Mouse (Mus musculus) heart, embryonic 16.5 days (tissue): ENCODE measurements around the gene Fam227a. TPM values are rescaled to one million over a fixed set of nuclear protein-coding genes. Genes with fewer than 3 reads are reported as not detected.

Source experiments
- ATAC-seq: fragments of 200-750 bp; cut with Nextera tagmentation; replicated peaks from 2 replicates; pipeline ENCODE4 v1.8.0; 2017; ENCODE audit warnings: moderate number of reproducible peaks; ENCODE audit not compliant: insufficient read depth, low FRiP score; ENCODE audit errors: extremely low read depth
- H3K27ac ChIP-seq: fragments of 300-500 bp; sonication (generic); 2 replicates; pipeline ENCODE4 v1.5.1; 2014; ENCODE audit warnings: mild to moderate bottlenecking, low read length, control low read depth, moderate library complexity
- H3K27me3 ChIP-seq: fragments of 300-500 bp; sonication (generic); 2 replicates; pipeline ENCODE4 v1.6.1; 2014; ENCODE audit warnings: low read length, mixed read lengths; ENCODE audit not compliant: control insufficient read depth, insufficient read depth
- H3K36me3 ChIP-seq: fragments of 300-500 bp; sonication (generic); 2 replicates; pipeline ENCODE4 v1.6.1; 2014; ENCODE audit not compliant: control insufficient read depth, insufficient read depth
- H3K4me1 ChIP-seq: fragments of 300-500 bp; sonication (generic); 2 replicates; pipeline ENCODE4 v1.6.1; 2014; ENCODE audit warnings: low read length, mixed read lengths; ENCODE audit not compliant: control insufficient read depth, insufficient read depth
- H3K4me2 ChIP-seq: fragments of 300-500 bp; sonication (generic); 2 replicates; pipeline ENCODE4 v1.6.1; 2014; ENCODE audit warnings: low read depth, mild to moderate bottlenecking, control low read depth, low read length
- H3K4me3 ChIP-seq: fragments of 300-500 bp; sonication (generic); 2 replicates; pipeline ENCODE4 v1.5.1; 2014; ENCODE audit warnings: mild to moderate bottlenecking, control low read depth, low read length
- H3K9ac ChIP-seq: fragments of 300-500 bp; sonication (generic); 2 replicates; pipeline ENCODE4 v1.6.1; 2014; ENCODE audit warnings: low read length, control low read depth
- H3K9me3 ChIP-seq: fragments of 300-500 bp; sonication (generic); replicated peaks from 2 replicates; pipeline ENCODE4 v1.6.1; 2016; ENCODE audit warnings: low read length; ENCODE audit not compliant: control insufficient read depth
- WGBS: fragments of 180-500 bp; shearing (Covaris S2); extraction: QIAGEN DNeasy Blood & Tissue Kit; methylation state at CpG from one replicate; pipeline ENCODE4 v1.1.7; 2014; 5-methylcytosine and 5-hydroxymethylcytosine counted together
- polyA plus RNA-seq: library from polyadenylated mRNA; unstranded; fragments of >200 nt; fragmentation: Nextera tagmentation; extraction: Ambion mirVana; gene quantifications from 2 replicates; pipeline ENCODE4 v1.2.1, GENCODE M21; 2015

Fam227a gene
- polyA plus RNA-seq, 1 experiment from 2014 or later: 0.75 TPM

DNA sequence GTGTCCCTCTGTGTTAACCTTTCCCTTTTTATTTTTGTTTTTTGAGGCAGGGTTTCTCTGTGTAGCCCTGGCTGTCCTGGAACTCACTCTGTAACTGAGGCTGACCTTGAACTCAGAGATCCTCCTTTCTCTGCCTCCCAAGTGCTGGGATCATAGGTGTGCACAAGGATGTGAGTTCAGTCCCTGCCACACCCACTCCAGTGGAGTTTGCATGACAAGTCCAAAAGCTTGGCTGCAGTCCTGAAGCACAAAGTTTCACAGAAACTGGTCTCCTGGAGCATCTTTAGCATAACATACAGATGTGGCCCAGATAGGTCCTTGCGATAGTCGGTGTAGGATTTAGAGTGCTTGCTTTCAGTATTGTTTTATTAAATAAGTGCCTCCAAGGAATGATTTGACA is 49.5 kb downstream of the Fam227a start:
- H3K9me3 ChIP-seq: no peaks in the 10 kb centered on the region
- H3K4me2 ChIP-seq: no peak overlapping the region
- WGBS: 97% methylated on average over 2 of the region's 2 CpGs
- ATAC-seq: no peak
- peaks cover 7% of the 10 kb centered on the region for H3K4me1 ChIP-seq
- H3K36me3 ChIP-seq: no peaks in the 10 kb centered on the region; the same call in 1 of the 2 replicates
- peaks cover 3% of the 10 kb centered on the region; the same call in 1 of the 2 replicates for H3K27me3 ChIP-seq
- no peak overlapping the region for H3K27ac ChIP-seq
- H3K4me3 ChIP-seq: no peak overlapping the region
- no peak overlapping the region for H3K9ac ChIP-seq

DNA sequence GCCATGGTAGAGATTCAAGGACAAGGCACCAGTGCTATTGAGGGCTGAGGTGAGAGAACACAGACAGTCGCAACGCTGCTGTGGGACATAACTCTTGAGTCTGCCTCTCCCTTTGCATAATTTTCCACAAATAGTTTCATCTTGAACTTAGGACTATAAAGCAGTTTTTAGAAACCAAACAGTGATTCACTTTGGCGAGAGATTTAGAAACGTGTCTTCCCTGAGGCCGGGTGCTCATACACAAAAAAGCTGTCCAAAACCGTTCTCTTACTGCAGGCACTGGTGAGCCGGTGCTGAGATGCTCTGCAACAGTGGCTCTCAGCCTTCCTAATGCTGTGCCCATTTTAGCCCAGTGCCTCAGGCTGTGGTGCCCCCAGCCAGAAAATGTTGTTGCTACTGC is 50.5 kb downstream of the Fam227a start:
- ATAC-seq: no peak

DNA sequence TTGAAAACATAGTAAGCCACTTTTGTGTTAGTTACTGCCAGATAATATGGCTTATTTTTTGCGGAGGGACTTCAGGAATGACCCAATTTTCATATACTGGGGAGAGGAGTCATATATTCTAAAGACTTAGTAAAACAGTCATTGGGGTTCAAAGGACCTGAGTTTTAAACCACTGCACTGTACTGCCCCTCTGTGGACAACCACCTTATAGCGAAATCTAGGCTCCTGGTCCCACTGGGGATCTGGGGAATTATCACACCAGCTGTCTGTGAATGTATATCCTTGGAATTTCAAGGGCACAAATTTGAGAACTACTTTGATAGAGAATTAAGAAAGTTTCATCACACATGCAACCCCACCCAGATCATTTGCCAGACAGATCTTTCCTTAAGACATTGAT is 51.0 kb downstream of the Fam227a start:
- WGBS: 55% methylated on average over 2 of the region's 2 CpGs
- H3K4me1 ChIP-seq: peaks cover 7% of the 10 kb centered on the region
- no peak overlapping the region for H3K27ac ChIP-seq
- H3K36me3 ChIP-seq: no peaks in the 10 kb centered on the region
- peaks cover under 1% of the 10 kb centered on the region; the same call in 1 of the 2 replicates for H3K9me3 ChIP-seq
- ATAC-seq: no peak
- no peak overlapping the region for H3K4me2 ChIP-seq
- no peak overlapping the region for H3K4me3 ChIP-seq
- H3K9ac ChIP-seq: no peak overlapping the region
- H3K27me3 ChIP-seq: peaks cover 6% of the 10 kb centered on the region

More for the DNA sequence above, 50.5 kb downstream of the Fam227a start:
- Histone ChIP-seq H3K4me1 (peaks cover 7% of the 10 kb centered on the region), H3K36me3 (no peaks in the 10 kb centered on the region; the same call in 1 of the 2 replicates), H3K9ac (no peak overlapping the region), H3K4me3 (no peak overlapping the region), H3K4me2 (no peak overlapping the region), H3K9me3 (no peaks in the 10 kb centered on the region; the same call in 1 of the 2 replicates), H3K27ac (no peak overlapping the region), H3K27me3 (peaks cover 6% of the 10 kb centered on the region; the same call in 1 of the 2 replicates)
- WGBS: 67% methylated on average over 7 of the region's 7 CpGs

DNA sequence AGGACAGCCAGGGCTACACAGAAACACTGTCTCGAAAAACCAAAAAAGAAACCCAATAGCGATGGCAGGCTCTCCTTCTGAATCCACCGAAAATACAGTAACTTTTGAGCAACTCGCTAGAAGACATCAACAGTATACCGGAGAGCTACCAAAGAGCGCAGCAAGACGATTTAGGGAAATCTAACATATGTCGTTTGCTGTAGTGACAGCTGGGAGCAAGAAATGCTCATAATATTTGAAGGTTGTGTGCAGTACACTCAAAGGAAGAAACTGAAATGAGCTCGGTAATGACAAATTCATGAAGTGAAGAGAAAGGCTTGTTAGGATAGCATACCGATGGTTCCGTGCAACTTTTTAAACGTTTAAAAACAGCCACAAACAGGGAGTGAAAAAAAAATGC is 52.6 kb downstream of the Fam227a start:
- no peak for ATAC-seq
- H3K27ac ChIP-seq: no peak overlapping the region
- peaks cover 7% of the 10 kb centered on the region for H3K4me1 ChIP-seq
- no peak overlapping the region for H3K4me3 ChIP-seq
- peaks cover 2% of the 10 kb centered on the region; the same call in 1 of the 2 replicates for H3K9me3 ChIP-seq
- peaks cover 6% of the 10 kb centered on the region for H3K27me3 ChIP-seq
- H3K36me3 ChIP-seq: no peaks in the 10 kb centered on the region
- H3K9ac ChIP-seq: no peak overlapping the region
- WGBS: 85% methylated on average over 12 of the region's 12 CpGs
- H3K4me2 ChIP-seq: no peak overlapping the region

DNA sequence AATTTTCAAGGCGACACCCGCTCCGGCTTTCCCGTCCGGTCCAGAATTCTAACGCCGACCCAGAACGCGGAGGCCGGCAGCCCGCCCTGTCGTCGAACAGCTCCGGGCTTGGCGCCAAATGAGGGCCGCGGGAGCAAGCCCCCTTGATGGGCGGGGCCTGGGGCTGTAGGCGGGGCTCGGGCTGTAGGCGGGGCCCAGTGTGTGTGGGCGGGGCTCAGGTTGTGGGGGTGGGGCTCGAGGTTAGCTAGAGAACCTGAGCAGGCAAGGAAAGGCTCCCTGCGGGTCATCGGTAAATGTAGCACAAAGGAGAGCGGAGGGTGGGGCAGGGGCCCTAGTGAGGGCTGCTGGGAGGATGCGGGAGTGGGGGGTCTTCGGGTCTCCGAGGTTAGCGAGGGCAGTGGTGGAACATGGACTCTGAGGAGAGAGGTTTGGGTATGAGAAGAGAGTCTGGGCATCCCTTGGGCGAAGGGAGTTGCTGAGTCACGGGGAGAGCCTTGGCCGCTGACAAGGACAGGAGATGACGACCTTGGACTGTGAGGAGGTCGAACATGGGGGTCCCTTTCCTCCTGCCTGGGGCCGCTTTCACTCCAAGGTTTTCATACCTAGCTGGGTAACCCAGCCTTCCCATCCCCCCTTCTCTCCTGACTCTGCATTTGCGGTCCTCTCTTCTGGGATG is 53.6 kb downstream of the Fam227a start, which contains the start of gene Dmc1:
Dmc1 (minus strand) TSS at position 120 of the 676 bp plus-strand sequence.
- WGBS: 8% methylated on average over 37 of the region's 37 CpGs
- ATAC-seq: peak; percentile 41
- Histone ChIP-seq H3K4me3 (peak within 1 kb of the TSS; percentile 45), H3K4me1 (peaks cover 7% of the 10 kb centered on the region), H3K27me3 (peaks cover 6% of the 10 kb centered on the region), H3K9ac (peak within 1 kb of the TSS; percentile 61), H3K27ac (no peak within 1 kb of the TSS), H3K9me3 (peaks cover 2% of the 10 kb centered on the region; the same call in 1 of the 2 replicates), H3K36me3 (no peaks in the 10 kb centered on the region), H3K4me2 (peak within 1 kb of the TSS; percentile 69)

DNA sequence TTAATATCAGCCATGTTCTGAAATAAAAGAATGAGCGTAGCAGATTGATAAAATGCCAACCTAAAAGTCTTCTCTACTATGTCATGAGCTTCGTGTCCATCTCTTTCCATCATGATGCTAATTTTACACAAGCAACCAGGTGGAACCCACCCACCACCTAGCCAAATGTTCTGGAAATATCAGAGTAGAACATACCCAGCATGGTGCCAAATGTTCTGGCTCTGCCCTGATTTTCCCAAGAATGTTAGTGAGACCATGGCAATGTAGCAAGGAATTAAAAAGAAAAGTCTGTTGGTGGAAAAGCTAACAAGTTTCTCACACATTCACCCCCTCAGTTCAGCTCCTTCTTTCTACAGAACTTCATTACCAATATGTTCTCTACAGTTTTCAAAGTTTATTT is 58.6 kb downstream of the Fam227a start:
- no peaks in the 10 kb centered on the region for H3K36me3 ChIP-seq
- no peak for ATAC-seq

DNA sequence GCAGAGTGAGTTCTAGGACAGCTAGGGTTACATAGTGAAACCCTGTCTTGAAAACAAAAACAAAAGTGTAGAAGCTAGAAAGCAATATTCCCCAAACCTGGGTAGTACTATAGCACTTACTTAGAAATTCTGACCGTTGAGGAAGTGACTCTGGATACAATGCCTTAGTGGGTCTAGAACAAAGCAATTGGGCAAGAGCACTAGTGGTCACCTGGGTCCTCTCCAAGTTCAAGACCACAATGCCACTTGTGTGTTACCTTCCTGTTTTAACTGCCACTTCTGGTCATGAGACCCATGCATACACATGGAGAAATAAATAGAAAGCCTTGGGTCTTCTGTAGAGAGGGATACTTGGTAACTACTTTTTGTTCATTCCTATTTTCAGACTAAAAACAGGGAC is 60.0 kb downstream of the Fam227a start:
- no peak for ATAC-seq
- no peak overlapping the region for H3K4me2 ChIP-seq
- H3K4me3 ChIP-seq: no peak overlapping the region
- H3K9me3 ChIP-seq: 0 out of 2 replicates have a peak, but pooled peaks cover 2% of the 10 kb centered on the region
- no peaks in the 10 kb centered on the region; the same call in 1 of the 2 replicates for H3K27me3 ChIP-seq
- no peaks in the 10 kb centered on the region for H3K4me1 ChIP-seq
- H3K36me3 ChIP-seq: no peaks in the 10 kb centered on the region
- H3K9ac ChIP-seq: no peak overlapping the region
- H3K27ac ChIP-seq: no peak overlapping the region
- WGBS: 83% methylated on average over 1 of the region's 1 CpGs

More for the DNA sequence above, 58.6 kb downstream of the Fam227a start:
- H3K27me3 ChIP-seq: peaks cover 6% of the 10 kb centered on the region
- WGBS: 74% methylated on average over 2 of the region's 2 CpGs
- H3K4me2 ChIP-seq: no peak overlapping the region
- no peak overlapping the region for H3K9ac ChIP-seq
- peaks cover 5% of the 10 kb centered on the region for H3K4me1 ChIP-seq
- no peak overlapping the region for H3K27ac ChIP-seq
- no peak overlapping the region for H3K4me3 ChIP-seq
- H3K9me3 ChIP-seq: peaks cover 2% of the 10 kb centered on the region; the same call in 1 of the 2 replicates

DNA sequence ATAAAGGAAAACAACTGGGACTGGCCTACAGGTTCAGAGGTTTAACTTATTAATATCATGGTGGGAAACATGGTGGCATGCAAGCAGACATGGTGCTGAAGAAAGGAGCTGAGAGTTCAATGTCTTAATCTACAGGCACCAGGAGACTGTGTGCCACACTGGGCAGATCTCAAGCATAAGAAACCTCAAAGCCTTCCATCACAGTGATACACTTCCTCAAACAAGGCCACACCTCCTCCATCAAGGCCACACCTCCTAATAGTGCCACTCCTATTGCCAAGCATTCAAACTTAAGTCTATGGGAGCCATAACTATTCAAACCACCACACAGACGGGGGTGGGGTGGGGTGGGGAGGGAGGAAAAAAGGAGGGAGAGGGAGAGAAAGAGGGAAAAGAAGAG is 77.2 kb downstream of the Fam227a start:
- no peaks in the 10 kb centered on the region for H3K9me3 ChIP-seq
- H3K27ac ChIP-seq: no peak overlapping the region
- no peak overlapping the region for H3K4me3 ChIP-seq
- ATAC-seq: no peak
- H3K4me1 ChIP-seq: no peaks in the 10 kb centered on the region
- no peaks in the 10 kb centered on the region for H3K36me3 ChIP-seq
- 60% methylated on average over 1 of the region's 1 CpGs for WGBS
- no peak overlapping the region for H3K4me2 ChIP-seq
- no peak overlapping the region for H3K9ac ChIP-seq
- H3K27me3 ChIP-seq: no peaks in the 10 kb centered on the region

DNA sequence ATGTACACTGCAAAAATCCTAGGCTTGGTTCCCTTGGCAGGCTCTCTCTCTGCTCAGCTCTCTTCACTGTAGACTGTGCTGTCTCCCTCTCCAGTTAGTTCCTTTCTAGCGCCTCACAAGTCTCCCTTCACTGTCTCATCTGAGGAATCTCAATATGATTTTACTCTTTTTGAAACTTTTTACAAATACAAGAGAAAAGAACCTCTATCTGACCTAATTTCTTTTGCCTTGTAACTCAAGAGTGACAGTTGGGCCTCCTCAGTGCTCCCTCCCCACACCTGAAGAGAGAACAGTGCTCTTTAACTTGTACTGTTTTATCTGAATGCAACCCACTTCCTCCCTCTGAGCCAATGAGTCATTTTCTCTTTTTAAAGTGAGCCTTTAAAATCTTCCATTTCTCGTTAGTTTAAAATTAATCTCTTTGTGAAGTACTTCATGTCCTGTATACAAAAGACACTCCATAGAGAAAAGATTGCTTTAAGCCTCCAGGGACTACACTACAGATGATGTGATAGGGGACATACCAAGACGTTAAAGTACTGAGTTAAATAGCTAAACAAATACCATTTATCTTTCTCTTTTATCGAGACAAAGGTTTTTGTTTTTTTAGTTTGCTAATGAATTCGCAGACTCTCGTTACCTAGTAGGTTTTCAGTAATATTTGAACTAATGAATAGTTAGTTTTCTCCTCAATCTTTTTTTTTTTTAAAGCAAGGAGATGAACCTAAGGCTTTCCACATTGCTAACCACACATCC is 80.9 kb downstream of the Fam227a start:
- 52% methylated on average over 6 of the region's 6 CpGs for WGBS
- Histone ChIP-seq H3K4me1 (no peaks in the 10 kb centered on the region), H3K27ac (no peak overlapping the region), H3K9me3 (no peaks in the 10 kb centered on the region), H3K4me2 (no peak overlapping the region), H3K9ac (0 out of 2 replicates have a peak overlapping the region, but pooled peaks have one; percentile 11), H3K27me3 (no peaks in the 10 kb centered on the region), H3K4me3 (no peak overlapping the region), H3K36me3 (no peaks in the 10 kb centered on the region)
- no peak for ATAC-seq
